Mouse (Mus musculus) hindbrain, embryonic 16.5 days (tissue): ENCODE data around the gene Usp20. TPM values are rescaled to one million over a fixed set of nuclear protein-coding genes. Genes with fewer than 3 reads are reported as not detected.

ENCODE experiments used
- ATAC-seq: fragments of 200-750 bp; cut with Nextera tagmentation; 2 replicates; pipeline ENCODE4 v1.8.0; 2017; ENCODE audit warnings: moderate TSS enrichment, moderate library complexity
- H3K27ac ChIP-seq: fragments of 300-500 bp; sonication (generic); 2 replicates; pipeline ENCODE4 v1.5.1; 2014; ENCODE audit warnings: low read depth, mild to moderate bottlenecking, control low read depth, low read length, moderate library complexity
- H3K27me3 ChIP-seq: fragments of 300-500 bp; sonication (generic); replicated peaks from 2 replicates; pipeline ENCODE4 v1.6.1; 2014; ENCODE audit warnings: low read length; ENCODE audit not compliant: control insufficient read depth, insufficient read depth
- H3K36me3 ChIP-seq: fragments of 300-500 bp; sonication (generic); 2 replicates; pipeline ENCODE4 v1.6.1; 2014; ENCODE audit warnings: mild to moderate bottlenecking, low read length, moderate library complexity, mixed read lengths; ENCODE audit not compliant: control insufficient read depth, insufficient read depth
- H3K4me1 ChIP-seq: fragments of 300-500 bp; sonication (generic); 2 replicates; pipeline ENCODE4 v1.6.1; 2014; ENCODE audit warnings: low read depth, low read length; ENCODE audit not compliant: control insufficient read depth, insufficient read depth
- H3K4me2 ChIP-seq: fragments of 300-500 bp; sonication (generic); 2 replicates; pipeline ENCODE4 v1.6.1; 2014; ENCODE audit warnings: mild to moderate bottlenecking, low read length, control low read depth, moderate library complexity
- H3K4me3 ChIP-seq: fragments of 300-500 bp; sonication (generic); 2 replicates; pipeline ENCODE4 v1.5.1; 2014; ENCODE audit warnings: mild to moderate bottlenecking, low read length, control low read depth, moderate library complexity
- H3K9ac ChIP-seq: fragments of 300-500 bp; sonication (generic); 2 replicates; pipeline ENCODE4 v1.6.1; 2014; ENCODE audit warnings: low read depth, mild to moderate bottlenecking, control low read depth, low read length, moderate library complexity
- H3K9me3 ChIP-seq: fragments of 300-500 bp; sonication (generic); 2 replicates; pipeline ENCODE4 v1.6.1; 2014; ENCODE audit warnings: mild to moderate bottlenecking, low read length, moderate library complexity; ENCODE audit not compliant: control insufficient read depth
- WGBS: fragments of 180-500 bp; shearing (Covaris S2); extraction: QIAGEN DNeasy Blood & Tissue Kit; methylation state at CpG from one replicate; pipeline ENCODE4 v1.1.7; 2014; 5-methylcytosine and 5-hydroxymethylcytosine counted together
- polyA plus RNA-seq: library from polyadenylated mRNA; unstranded; fragments of >200 nt; fragmentation: Nextera tagmentation; extraction: Ambion mirVana; gene quantifications from 2 replicates; pipeline ENCODE4 v1.2.1, GENCODE M21; 2015

Gene Usp20
- polyA plus RNA-seq, 1 experiment from 2014 or later = 42.9 TPM

DNA sequence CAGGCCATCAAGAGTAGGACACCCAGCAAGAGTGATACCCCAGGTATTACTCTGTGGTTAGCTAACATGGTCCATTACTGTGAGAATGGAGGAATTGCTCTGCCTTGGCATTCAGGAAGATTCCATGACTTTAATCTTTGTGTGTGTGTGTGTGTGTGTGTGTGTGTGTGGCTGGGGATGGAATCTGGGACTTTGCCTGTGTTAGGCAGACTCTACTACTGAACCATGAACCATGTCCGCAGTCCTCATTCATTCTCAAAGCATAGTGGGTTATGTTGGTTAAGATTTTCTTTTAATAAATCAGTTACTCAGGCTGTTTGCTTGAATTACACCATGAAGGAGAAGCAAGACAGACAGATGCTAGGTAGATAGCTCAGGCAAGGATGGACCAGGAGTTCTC lies 61.8 kb downstream of the Usp20 start:
- WGBS = 87% methylated on average over 1 of the region's 1 CpGs
- H3K9me3 ChIP-seq = no peaks in the 10 kb centered on the region
- H3K4me3 ChIP-seq = no peak overlapping the region
- H3K36me3 ChIP-seq = peaks cover 31% of the 10 kb centered on the region
- no peaks in the 10 kb centered on the region for H3K27me3 ChIP-seq
- H3K9ac ChIP-seq = no peak overlapping the region
- no peak for ATAC-seq
- H3K27ac ChIP-seq = no peak overlapping the region
- no peak overlapping the region for H3K4me2 ChIP-seq
- no peaks in the 10 kb centered on the region for H3K4me1 ChIP-seq

DNA sequence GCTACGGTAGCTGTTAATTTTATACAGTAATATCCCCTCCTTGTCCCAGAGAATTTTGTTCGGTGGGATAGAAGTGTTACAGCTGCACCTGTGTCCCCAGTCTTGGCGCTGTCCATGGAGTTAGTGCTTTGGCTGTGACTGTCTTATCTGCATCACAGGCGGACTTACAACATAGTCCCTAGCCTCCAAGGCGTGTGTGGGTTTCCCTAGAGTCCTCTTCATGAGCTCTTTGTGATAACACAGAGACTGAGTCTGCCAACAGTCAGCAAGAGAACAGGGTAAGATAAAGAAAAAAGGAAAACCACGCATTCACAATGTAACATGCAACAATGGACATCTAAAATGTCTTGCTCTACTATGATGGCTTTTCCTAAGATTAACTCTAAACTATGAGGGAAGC lies 66.0 kb downstream of the Usp20 start:
- ATAC-seq = no peak
- Histone ChIP-seq H3K36me3 (peaks cover 20% of the 10 kb centered on the region), H3K4me3 (no peak overlapping the region), H3K27me3 (no peaks in the 10 kb centered on the region), H3K4me2 (no peak overlapping the region), H3K9ac (no peak overlapping the region), H3K9me3 (no peaks in the 10 kb centered on the region), H3K27ac (no peak overlapping the region), H3K4me1 (no peaks in the 10 kb centered on the region)
- 91% methylated on average over 6 of the region's 6 CpGs for WGBS

DNA sequence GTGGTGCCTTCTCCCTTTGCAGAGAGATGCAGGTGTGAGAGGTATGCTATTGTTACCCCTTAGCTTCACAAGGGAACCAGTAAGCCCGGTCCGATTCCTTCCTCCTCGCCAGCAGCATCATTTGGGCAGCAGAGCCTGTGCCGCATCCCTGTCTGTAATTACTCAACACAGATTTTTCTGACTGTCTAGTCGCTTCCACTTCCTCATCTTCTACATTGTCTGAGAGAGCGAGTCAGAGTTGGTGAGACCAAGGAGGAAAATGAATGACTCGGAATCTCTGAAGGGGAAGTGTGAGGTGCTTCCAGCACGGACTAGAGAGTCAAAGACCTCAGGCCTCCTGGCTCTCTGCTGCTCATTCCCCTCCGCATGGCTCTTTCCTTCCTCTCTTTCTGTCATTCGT lies 70.4 kb downstream of the Usp20 start:
- no peaks in the 10 kb centered on the region; the same call in 1 of the 2 replicates for H3K4me1 ChIP-seq
- ATAC-seq = no peak
- peaks cover 37% of the 10 kb centered on the region for H3K36me3 ChIP-seq
- no peaks in the 10 kb centered on the region for H3K9me3 ChIP-seq
- WGBS = 95% methylated on average over 10 of the region's 10 CpGs
- no peak overlapping the region for H3K27ac ChIP-seq
- no peak overlapping the region for H3K4me3 ChIP-seq
- H3K4me2 ChIP-seq = no peak overlapping the region
- H3K27me3 ChIP-seq = no peaks in the 10 kb centered on the region
- H3K9ac ChIP-seq = no peak overlapping the region

DNA sequence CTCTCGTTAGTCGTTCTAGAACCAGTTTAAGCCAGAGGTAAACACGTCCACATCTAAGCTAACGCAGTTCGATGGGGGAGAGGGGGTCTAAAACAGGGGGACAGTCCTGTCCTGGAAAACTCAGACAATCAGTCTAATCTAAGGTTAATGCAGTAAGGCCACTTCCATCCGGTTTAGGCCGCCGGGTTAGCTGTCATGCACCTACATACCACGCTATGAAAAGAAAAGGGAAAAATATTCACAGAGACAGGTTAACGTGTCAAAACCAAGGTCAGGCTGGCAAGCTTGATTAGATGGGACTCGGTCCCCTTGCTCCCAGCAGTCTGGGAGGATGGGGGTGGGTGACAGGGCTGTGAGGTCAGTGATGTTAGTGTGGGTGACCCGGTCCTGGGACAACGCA lies 71.3 kb downstream of the Usp20 start:
- peaks cover 37% of the 10 kb centered on the region for H3K36me3 ChIP-seq

GRCm38 (mm10) chr2:31053851-31054340 lies 71.8 kb downstream of the Usp20 start:
- H3K4me3 ChIP-seq = no peak overlapping the region
- no peaks in the 10 kb centered on the region for H3K27me3 ChIP-seq
- no peaks in the 10 kb centered on the region; the same call in 1 of the 2 replicates for H3K4me1 ChIP-seq
- ATAC-seq = no peak
- H3K36me3 ChIP-seq = peaks cover 37% of the 10 kb centered on the region
- WGBS = 94% methylated on average over 11 of the region's 11 CpGs
- H3K9me3 ChIP-seq = no peaks in the 10 kb centered on the region
- no peak overlapping the region for H3K27ac ChIP-seq
- no peak overlapping the region for H3K4me2 ChIP-seq
- no peak overlapping the region for H3K9ac ChIP-seq

More for the DNA sequence above, 71.3 kb downstream of the Usp20 start:
- no peaks in the 10 kb centered on the region; the same call in 1 of the 2 replicates for H3K4me1 ChIP-seq
- H3K27ac ChIP-seq = no peak overlapping the region
- no peak overlapping the region for H3K9ac ChIP-seq
- no peak overlapping the region for H3K4me2 ChIP-seq
- ATAC-seq = no peak
- no peaks in the 10 kb centered on the region for H3K9me3 ChIP-seq
- H3K4me3 ChIP-seq = no peak overlapping the region
- WGBS = 94% methylated on average over 13 of the region's 13 CpGs
- no peaks in the 10 kb centered on the region for H3K27me3 ChIP-seq

DNA sequence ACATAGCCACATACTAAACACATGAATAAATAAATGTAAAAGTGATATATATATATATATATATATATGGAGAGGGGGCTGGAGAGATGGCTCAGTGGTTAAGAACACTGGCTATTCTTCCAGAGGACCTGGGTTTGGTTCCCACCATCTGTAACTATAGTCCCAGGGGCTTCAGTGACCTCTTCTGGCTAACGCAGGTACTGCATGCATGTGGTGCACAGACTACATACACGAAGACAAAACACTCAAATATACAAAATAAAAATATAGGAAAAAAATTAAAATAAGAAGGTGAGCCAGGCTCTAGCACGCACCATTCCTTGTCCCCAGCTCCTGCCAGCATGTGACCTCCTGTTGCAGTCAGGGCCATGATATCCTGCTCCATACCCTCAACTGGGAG lies 74.0 kb downstream of the Usp20 start:
- WGBS = 96% methylated on average over 3 of the region's 3 CpGs
- no peaks in the 10 kb centered on the region for H3K27me3 ChIP-seq
- no peak overlapping the region for H3K4me2 ChIP-seq
- no peak overlapping the region for H3K27ac ChIP-seq
- no peak overlapping the region for H3K4me3 ChIP-seq
- H3K9me3 ChIP-seq = no peaks in the 10 kb centered on the region
- no peak overlapping the region for H3K9ac ChIP-seq
- no peak for ATAC-seq
- no peaks in the 10 kb centered on the region; the same call in 1 of the 2 replicates for H3K4me1 ChIP-seq
- H3K36me3 ChIP-seq = peaks cover 34% of the 10 kb centered on the region

DNA sequence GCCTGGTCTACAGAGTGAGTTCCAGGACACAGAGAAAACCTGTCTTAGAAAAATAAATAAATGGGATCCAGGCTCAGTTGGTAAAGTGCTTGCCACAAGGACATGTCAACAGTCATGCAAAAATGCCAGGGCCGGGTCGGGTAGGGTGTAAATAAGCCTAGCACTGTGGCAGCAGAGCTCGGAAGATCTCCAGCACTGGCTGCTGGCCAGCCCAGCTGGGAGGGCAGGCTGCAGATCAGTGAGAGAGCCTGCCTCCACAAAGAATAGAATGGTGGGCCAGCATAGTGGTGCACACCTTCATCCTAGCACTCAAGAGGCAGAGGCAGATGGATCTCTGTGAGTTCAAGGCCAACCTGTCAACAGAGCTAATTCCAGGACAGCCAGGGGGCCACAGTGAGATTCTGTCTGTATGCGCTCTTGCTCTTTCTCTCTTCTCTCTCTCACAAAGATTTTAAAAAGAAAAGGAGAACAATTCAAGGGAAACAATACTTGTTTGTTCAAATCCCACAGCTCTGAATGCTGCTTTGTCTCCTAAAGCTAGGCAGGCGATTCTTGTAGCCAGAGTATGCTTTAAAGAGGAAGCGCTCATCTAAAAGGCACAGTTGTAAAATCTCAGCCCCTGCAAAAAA lies 75.6 kb downstream of the Usp20 start:
- H3K4me2 ChIP-seq = no peak overlapping the region
- no peak overlapping the region for H3K4me3 ChIP-seq
- no peak for ATAC-seq
- no peaks in the 10 kb centered on the region for H3K9me3 ChIP-seq
- no peaks in the 10 kb centered on the region; the same call in 1 of the 2 replicates for H3K4me1 ChIP-seq
- no peak overlapping the region for H3K27ac ChIP-seq
- H3K27me3 ChIP-seq = no peaks in the 10 kb centered on the region
- H3K36me3 ChIP-seq = peaks cover 32% of the 10 kb centered on the region
- no peak overlapping the region for H3K9ac ChIP-seq
- 56% methylated on average over 6 of the region's 6 CpGs for WGBS

DNA sequence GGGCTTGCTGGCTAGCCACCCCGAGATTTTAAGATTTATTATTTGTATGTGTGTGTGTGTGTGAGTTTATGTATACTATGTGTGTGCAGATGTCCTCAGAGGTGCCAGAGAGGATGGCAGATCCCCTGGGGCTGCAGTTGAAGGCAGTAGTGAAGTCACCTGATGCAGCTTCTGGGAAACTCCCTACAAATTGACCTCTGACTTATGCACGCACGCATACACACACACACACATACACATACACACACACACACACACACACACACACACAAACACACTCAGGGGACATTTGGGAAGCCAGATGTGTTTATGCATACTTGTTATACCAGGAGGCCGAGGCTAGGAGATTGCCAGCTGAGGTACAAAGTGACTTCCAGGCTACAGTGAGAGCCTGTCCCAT lies 76.4 kb downstream of the Usp20 start:
- Histone ChIP-seq H3K4me2 (no peak overlapping the region), H3K9me3 (no peaks in the 10 kb centered on the region), H3K9ac (no peak overlapping the region), H3K4me3 (no peak overlapping the region), H3K27ac (no peak overlapping the region), H3K27me3 (no peaks in the 10 kb centered on the region), H3K36me3 (peaks cover 25% of the 10 kb centered on the region), H3K4me1 (no peaks in the 10 kb centered on the region; the same call in 1 of the 2 replicates)
- ATAC-seq = no peak
- 89% methylated on average over 4 of the region's 4 CpGs for WGBS

GRCm38 (mm10) chr2:31060271-31060670 lies 78.2 kb downstream of the Usp20 start:
- Histone ChIP-seq H3K36me3 (peaks cover 20% of the 10 kb centered on the region), H3K9ac (no peak overlapping the region), H3K4me1 (no peaks in the 10 kb centered on the region; the same call in 1 of the 2 replicates), H3K27me3 (no peaks in the 10 kb centered on the region), H3K4me3 (no peak overlapping the region), H3K9me3 (no peaks in the 10 kb centered on the region), H3K4me2 (no peak overlapping the region), H3K27ac (no peak overlapping the region)
- 100% methylated on average over 1 of the region's 1 CpGs for WGBS
- no peak for ATAC-seq
